Mouse (Mus musculus) brain, embryonic 18.5 days (tissue): ENCODE data around the gene Lpin1.

ENCODE experiments used
- DNase-seq: peaks from one replicate; pipeline ENCODE4 v3.0.0-alpha.2; 2012; ENCODE audit warnings: low read depth, low spot score

The Lpin1 gene

DNA sequence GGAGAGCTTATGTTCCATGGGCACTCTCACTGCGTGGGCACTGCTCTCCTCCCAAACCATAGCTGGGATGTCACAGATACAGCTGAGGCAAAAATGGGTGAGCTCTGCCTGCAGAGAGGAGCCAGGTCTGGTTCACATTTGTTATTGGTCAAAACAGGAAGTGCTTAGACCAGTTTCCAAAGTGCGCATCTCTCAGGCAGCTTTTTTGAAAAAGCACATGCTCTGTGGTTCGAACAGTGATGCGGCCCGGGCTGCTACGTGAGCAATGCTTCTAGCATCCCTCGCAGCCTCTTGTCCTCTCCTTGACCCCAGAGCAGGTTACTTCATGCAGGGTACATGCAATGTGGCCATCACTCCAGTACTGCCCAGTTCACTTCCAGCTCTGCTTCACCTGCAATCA is 82.1 kb downstream of the Lpin1 start:
- DNase-seq, result no peak

DNA sequence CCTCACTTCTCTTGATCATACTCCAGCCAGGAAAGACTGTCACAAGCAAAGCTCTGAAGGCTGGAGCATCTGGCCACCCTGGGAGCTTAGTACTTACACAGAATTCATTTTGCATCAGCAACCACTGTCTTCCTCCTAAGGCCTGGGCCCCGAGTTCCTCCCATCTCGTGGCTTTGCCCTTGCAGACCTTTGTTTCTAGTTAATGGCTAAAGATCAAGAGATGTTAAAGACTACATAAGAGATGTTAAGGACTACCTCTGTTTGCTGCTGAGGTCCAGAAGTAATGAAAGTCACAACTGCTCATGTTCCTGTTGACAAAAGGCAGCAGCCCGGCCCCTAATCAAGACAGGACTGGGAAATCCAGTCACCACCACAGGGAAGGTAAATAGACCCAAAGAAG is 82.8 kb downstream of the Lpin1 start:
- no peak for DNase-seq

- no peak for DNase-seq
Measured at GRCm38 (mm10) chr12:16526862-16527261, 83.9 kb downstream of the Lpin1 start.

- no peak for DNase-seq
Measured at GRCm38 (mm10) chr12:16526134-16526533, 84.6 kb downstream of the Lpin1 start.

- DNase-seq, result no peak
Measured at GRCm38 (mm10) chr12:16515183-16515582, 95.6 kb downstream of the Lpin1 start.

- no peak for DNase-seq
Measured at GRCm38 (mm10) chr12:16512991-16513390, 97.8 kb downstream of the Lpin1 start.

- DNase-seq, result no peak
Measured at GRCm38 (mm10) chr12:16509122-16509752, 101.5 kb downstream of the Lpin1 start.

- no peak for DNase-seq
Measured at GRCm38 (mm10) chr12:16506796-16507790, 103.7 kb downstream of the Lpin1 start.

DNA sequence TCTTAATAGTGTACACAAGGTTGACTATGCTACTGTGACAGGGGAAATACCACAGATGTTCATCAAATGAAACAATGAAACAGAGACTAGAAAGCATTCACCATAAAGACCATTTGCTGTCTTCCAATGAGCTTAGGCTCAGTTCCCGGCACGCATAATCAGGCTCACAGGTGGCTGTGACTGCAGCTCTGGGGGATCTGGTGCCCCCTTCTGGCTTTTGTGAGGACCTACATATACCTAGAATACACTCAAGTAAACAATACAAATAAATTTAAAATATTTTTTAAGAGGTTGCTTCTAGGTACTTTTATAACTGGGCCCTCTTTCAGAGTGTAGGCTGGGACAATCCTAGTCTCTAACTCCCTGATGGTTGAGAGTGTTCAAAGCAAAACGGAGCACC is 106.5 kb downstream of the Lpin1 start:
- no peak for DNase-seq

DNA sequence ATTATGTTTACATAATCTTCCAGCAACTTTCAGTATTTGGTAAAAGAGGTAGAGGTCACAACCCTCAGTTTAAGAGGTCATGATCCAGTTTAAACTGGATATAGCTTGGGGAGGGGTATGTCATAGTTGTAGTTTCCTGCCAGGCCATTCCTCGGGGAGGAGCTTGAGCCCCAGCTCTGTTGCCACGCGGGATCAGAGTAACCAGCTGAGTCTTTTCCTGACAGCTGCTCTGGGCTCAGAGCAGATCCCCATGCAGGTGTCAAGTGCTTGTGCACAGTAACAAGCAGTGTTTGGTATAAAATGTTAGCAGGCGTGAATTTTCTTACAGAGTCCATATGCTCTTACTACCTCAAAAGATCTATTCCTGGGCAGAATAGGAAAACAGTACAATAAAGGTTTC is 112.8 kb downstream of the Lpin1 start:
- DNase-seq, result no peak

- DNase-seq, result no peak
Measured at GRCm38 (mm10) chr12:16492713-16493112, 118.1 kb downstream of the Lpin1 start.

DNA sequence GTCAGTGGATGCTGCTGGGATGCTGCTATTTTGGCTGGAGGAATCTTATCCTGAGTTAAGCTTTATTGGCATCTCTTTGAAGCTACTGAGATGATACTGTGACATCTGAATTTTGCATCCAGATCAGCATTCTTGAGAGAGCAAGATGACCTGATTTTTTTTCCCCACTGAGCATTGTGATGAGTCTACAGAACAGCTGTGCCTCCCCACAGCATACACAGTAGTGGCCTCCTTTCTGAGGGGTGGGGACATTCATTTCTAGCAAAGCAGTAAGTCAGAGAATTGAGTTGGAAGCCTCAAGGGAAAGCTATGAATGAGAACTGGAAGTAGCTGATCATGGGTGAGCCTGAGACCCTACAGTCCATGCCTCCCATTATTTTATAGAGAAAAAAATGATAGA is 121.9 kb downstream of the Lpin1 start:
- no peak for DNase-seq

GRCm38 (mm10) chr12:16487453-16487852 is 123.3 kb downstream of the Lpin1 start:
- DNase-seq, result no peak
